Mouse (Mus musculus) heart, adult 2 months (tissue): ENCODE measurements at regions not wholly inside any gene's neighbourhood (a gene's known extent, or its start where the extent isn't known, plus 50 kb on each side); places are given as distances from the start of the nearest gene placed in this dataset.

ENCODE experiments used
- DNase-seq, 2 experiments: peaks; one replicate each; pipeline ENCODE4 v3.0.0; 2021
- H3K27ac ChIP-seq: fragments of 200-600 bp; 2 replicates; pipeline ENCODE4 v1.8.1; 2022
- H3K27me3 ChIP-seq: fragments of 200-500 bp; 2 replicates; pipeline ENCODE4 v1.6.1; 2012; ENCODE audit warnings: mild to moderate bottlenecking, low read length, inconsistent platforms, mixed read lengths; ENCODE audit not compliant: control insufficient read depth, insufficient read depth
- H3K36me3 ChIP-seq: fragments of 200-500 bp; 2 replicates; pipeline ENCODE4 v1.6.1; 2012; ENCODE audit warnings: low read length, inconsistent platforms; ENCODE audit not compliant: control insufficient read depth, insufficient read depth
- H3K4me1 ChIP-seq: fragments of 200-500 bp; 2 replicates; pipeline ENCODE4 v1.6.1; 2011; ENCODE audit warnings: low read length; ENCODE audit not compliant: control insufficient read depth, insufficient read depth
- H3K4me3 ChIP-seq: fragments of 200-600 bp; 2 replicates; pipeline ENCODE4 v1.8.1; 2022
- H3K79me2 ChIP-seq: fragments of 200-500 bp; replicated peaks from 2 replicates; pipeline ENCODE4 v1.6.1; 2012; ENCODE audit warnings: mild to moderate bottlenecking, inconsistent platforms, low read length, moderate library complexity, mixed read lengths; ENCODE audit not compliant: control insufficient read depth, insufficient read depth
- H3K9ac ChIP-seq: fragments of 200-500 bp; 2 replicates; pipeline ENCODE4 v1.6.1; 2012; ENCODE audit warnings: low read depth, mild to moderate bottlenecking, control low read depth, inconsistent platforms, low read length, mixed read lengths
- CTCF ChIP-seq: fragments of 200-600 bp; IDR thresholded peaks from 2 replicates; pipeline ENCODE4 v1.8.1; 2022; ENCODE audit warnings: antibody characterized with exemption, mild to moderate bottlenecking, moderate library complexity
- EP300 ChIP-seq: fragments of 200-500 bp; IDR thresholded peaks from 2 replicates; pipeline ENCODE4 v1.6.1; 2011; ENCODE audit warnings: low read depth, low read length, control low read depth; ENCODE audit not compliant: insufficient read depth
- POLR2A ChIP-seq: fragments of 200-500 bp; IDR thresholded peaks from 2 replicates; pipeline ENCODE4 v1.6.1; 2011; ENCODE audit warnings: mild to moderate bottlenecking, low read depth, low read length, control low read depth; ENCODE audit not compliant: insufficient read depth
- WGBS: fragments of 180-500 bp; shearing (Covaris S2); methylation state at CpG from one replicate; pipeline ENCODE4 v1.1.7; 2018; 5-methylcytosine and 5-hydroxymethylcytosine counted together
- intact Hi-C: fragments of 180-260 bp; cut with DNase I; formaldehyde crosslinking; loops from one replicate; pipeline ENCODE4 v1.15.1; 2025

DNA sequence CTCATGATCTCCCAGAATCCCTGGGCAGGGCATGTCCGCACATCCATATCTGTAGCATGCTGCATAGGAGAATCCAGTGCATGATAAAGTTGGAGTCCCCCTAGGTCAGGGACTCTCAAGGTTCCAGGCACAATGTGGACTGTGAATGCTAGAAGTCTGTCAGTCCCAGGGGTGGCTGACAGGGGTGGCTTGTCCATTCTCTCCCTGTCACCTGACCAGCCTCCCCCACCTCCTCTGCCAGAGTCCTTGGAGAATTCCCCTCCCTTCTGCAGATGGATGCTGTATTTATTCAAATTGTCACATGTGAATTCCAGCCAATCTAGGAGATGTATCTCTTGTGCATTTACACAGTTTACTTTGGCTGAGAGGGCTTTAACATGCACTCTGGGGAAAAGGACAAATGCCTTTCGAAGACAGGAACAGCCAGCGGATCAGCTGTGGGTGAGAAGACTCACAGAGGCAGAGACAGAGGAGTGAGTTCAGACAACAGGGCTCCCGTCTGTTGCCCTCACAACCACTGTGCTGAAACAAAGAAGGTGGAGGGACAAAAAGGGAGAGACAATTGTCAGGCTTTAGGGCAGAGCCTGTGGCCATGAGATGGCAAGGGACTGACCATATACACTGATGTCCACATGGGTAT, 246.7 kb upstream of the Kazn start:
- no peaks in the 10 kb centered on the region for H3K4me1 ChIP-seq
- H3K9ac ChIP-seq: no peak overlapping the region
- H3K27me3 ChIP-seq: no peaks in the 10 kb centered on the region
- intact Hi-C loops: no loop called here
- TF ChIP-seq POLR2A (no peak), CTCF (no peak), EP300 (no peak)
- no peak overlapping the region for H3K27ac ChIP-seq
- WGBS: 59% methylated on average over 4 of the region's 4 CpGs
- H3K4me3 ChIP-seq: no peak overlapping the region
- no peak for DNase-seq
- no peaks in the 10 kb centered on the region for H3K36me3 ChIP-seq
- H3K79me2 ChIP-seq: no peaks in the 10 kb centered on the region

DNA sequence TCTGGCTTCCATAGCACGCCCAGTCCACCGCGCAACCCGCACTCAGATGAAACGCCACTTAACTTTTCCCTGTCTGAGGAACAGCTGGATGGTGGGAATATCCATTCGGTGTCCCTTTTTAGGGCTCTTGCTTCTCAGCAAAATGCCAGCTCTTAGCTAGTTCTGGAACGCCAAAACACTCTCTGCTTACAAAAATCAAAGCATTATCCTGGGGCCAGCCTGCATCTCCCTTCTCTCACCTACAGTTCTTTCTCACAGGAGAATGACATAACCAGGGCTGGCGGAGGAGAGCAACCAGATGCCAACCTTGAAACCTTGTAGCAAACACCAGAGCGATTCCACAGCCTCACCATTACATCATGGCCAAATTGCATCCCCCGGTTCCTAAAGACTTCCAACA, 236.4 kb upstream of the Kazn start:
- Histone ChIP-seq H3K27me3 (peaks cover 2% of the 10 kb centered on the region; the same call in 1 of the 2 replicates), H3K27ac (no peak overlapping the region), H3K9ac (no peak overlapping the region), H3K4me1 (no peaks in the 10 kb centered on the region), H3K79me2 (no peaks in the 10 kb centered on the region), H3K36me3 (no peaks in the 10 kb centered on the region), H3K4me3 (no peak overlapping the region)
- no peak for TF ChIP-seq EP300
- no peak for TF ChIP-seq POLR2A
- TF ChIP-seq CTCF: no peak
- WGBS: 83% methylated on average over 10 of the region's 10 CpGs
- no peak for DNase-seq
- intact Hi-C loops: no loop called here

DNA sequence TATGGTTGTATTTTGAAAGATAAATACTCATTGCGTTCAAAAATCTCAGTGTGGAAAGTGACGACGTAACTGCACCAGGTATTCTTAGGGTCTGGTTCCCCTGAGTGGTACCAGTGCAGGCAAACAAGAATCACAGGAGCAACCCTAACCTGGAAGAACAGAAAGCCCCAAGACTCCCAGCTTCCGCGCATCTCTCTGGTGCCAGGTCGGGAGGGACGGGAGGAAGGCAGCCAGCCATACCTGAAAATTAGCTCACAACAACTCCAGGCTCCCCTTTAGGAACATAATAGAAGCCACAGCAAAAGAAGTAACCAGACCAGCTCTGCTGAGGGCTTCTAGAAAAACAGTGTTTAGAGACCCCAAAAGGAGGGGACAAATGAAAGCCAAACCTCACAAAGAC, 235.4 kb upstream of the Kazn start:
- no peak overlapping the region for H3K4me3 ChIP-seq
- no peaks in the 10 kb centered on the region for H3K79me2 ChIP-seq
- intact Hi-C loops: no loop called here
- WGBS: 86% methylated on average over 7 of the region's 7 CpGs
- H3K27ac ChIP-seq: no peak overlapping the region
- TF ChIP-seq POLR2A (no peak), EP300 (no peak), CTCF (no peak)
- no peak overlapping the region for H3K9ac ChIP-seq
- H3K4me1 ChIP-seq: no peaks in the 10 kb centered on the region
- no peaks in the 10 kb centered on the region for H3K36me3 ChIP-seq
- H3K27me3 ChIP-seq: peaks cover 2% of the 10 kb centered on the region; the same call in 1 of the 2 replicates
- no peak for DNase-seq

DNA sequence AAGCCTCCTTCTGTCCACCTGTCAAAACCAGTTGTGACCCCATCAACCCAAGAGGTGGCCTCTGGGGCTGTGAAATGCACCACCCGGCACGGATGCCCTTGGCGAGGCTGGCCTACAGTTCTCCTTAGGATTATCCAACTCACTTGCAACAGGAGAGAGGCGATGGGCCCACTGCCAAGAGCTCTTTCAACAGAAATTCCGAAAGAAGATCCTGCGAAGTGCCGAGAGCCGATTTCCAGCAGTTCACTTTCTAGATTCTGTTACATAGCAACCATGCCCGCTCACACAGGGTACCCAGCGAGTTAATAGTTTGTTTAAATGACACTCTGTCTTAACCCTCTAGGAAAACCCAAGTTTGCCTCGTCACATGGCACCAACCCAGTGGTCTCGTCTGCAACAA, 234.8 kb upstream of the Kazn start:
- intact Hi-C loops: no loop called here
- no peak overlapping the region for H3K27ac ChIP-seq
- no peaks in the 10 kb centered on the region for H3K79me2 ChIP-seq
- no peak for TF ChIP-seq POLR2A
- TF ChIP-seq EP300: no peak
- TF ChIP-seq CTCF: no peak
- H3K27me3 ChIP-seq: peaks cover 2% of the 10 kb centered on the region; the same call in 1 of the 2 replicates
- 55% methylated on average over 12 of the region's 12 CpGs for WGBS
- no peak overlapping the region for H3K9ac ChIP-seq
- no peak overlapping the region for H3K4me3 ChIP-seq
- H3K36me3 ChIP-seq: no peaks in the 10 kb centered on the region
- H3K4me1 ChIP-seq: no peaks in the 10 kb centered on the region
- peak in 1 of 2 experiments; percentile 21 for DNase-seq

DNA sequence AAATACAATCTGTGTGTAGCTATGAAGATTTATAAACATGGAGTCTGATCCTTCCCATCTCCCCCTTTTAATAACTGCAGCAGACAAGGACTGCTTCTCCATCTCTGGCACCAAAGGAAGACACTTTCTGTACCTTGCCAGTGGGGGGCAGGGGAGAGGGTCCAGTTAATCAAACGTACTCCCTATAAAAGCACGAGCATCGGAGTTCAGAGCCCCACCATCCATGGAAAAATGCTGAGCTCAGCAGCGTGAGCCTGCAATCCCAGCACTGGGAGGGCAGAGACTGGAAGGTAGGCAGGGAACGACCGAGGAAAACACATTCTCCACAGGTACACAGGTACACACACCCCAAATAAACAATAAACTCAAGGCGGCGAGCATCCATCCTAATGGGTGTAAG, 234.1 kb upstream of the Kazn start:
- no peak for DNase-seq
- intact Hi-C loops: no loop called here
- 84% methylated on average over 8 of the region's 8 CpGs for WGBS
- peaks cover 2% of the 10 kb centered on the region; the same call in 1 of the 2 replicates for H3K27me3 ChIP-seq
- no peaks in the 10 kb centered on the region for H3K4me1 ChIP-seq
- no peaks in the 10 kb centered on the region for H3K79me2 ChIP-seq
- no peak overlapping the region for H3K4me3 ChIP-seq
- no peaks in the 10 kb centered on the region for H3K36me3 ChIP-seq
- no peak for TF ChIP-seq EP300
- no peak for TF ChIP-seq CTCF
- no peak for TF ChIP-seq POLR2A
- no peak overlapping the region for H3K27ac ChIP-seq
- H3K9ac ChIP-seq: no peak overlapping the region

DNA sequence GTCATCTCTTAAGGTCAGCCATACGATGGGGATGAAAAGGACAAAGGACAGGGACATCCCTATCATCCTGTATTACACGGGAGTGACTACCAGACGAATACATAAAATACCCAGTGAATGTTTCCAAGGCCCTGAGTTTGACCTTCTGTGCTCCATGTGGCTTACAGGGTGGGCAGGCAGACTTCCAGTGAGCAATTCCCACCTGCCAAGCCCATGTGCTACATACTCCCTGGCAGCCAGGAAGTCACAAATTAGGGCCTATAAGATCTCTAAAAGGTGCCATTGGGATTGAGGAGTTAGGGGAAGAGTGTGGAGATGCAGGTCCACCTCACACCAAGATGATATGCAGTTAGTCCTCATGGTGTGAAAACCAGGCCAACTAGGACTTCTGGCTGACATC, 233.1 kb upstream of the Kazn start:
- H3K27me3 ChIP-seq: peaks cover 2% of the 10 kb centered on the region; the same call in 1 of the 2 replicates
- no peak overlapping the region for H3K9ac ChIP-seq
- no peak overlapping the region for H3K4me3 ChIP-seq
- H3K79me2 ChIP-seq: no peaks in the 10 kb centered on the region
- no peak for TF ChIP-seq POLR2A
- no peak for TF ChIP-seq CTCF
- no peak for TF ChIP-seq EP300
- no peak for DNase-seq
- WGBS: 87% methylated on average over 3 of the region's 3 CpGs
- H3K4me1 ChIP-seq: no peaks in the 10 kb centered on the region
- no peaks in the 10 kb centered on the region for H3K36me3 ChIP-seq
- H3K27ac ChIP-seq: no peak overlapping the region
- intact Hi-C loops: no loop called here
